Mouse (Mus musculus) ovary, adult 18-20 months (tissue): ENCODE data around the gene Fbxw8.

Source experiments
- DNase-seq: peaks from one replicate; pipeline ENCODE4 v3.0.0; 2022; ENCODE audit warnings: low spot score, mixed read lengths

Gene Fbxw8

GRCm38 (mm10) chr5:118042599-118042998 is 112.7 kb downstream of the Fbxw8 start:
- DNase-seq, result no peak

- DNase-seq, result no peak
These were observed 116.0 kb downstream of the Fbxw8 start for GRCm38 (mm10) chr5:118039241-118039668.

GRCm38 (mm10) chr5:118037798-118038484 is 117.3 kb downstream of the Fbxw8 start:
- DNase-seq, result no peak

- DNase-seq, result no peak
These were observed 118.1 kb downstream of the Fbxw8 start for GRCm38 (mm10) chr5:118036888-118037797.

GRCm38 (mm10) chr5:118035786-118036185 is 119.5 kb downstream of the Fbxw8 start:
- no peak for DNase-seq

- DNase-seq, result no peak
These were observed 120.6 kb downstream of the Fbxw8 start for GRCm38 (mm10) chr5:118034632-118035031.

GRCm38 (mm10) chr5:118033740-118034139 is 121.5 kb downstream of the Fbxw8 start:
- DNase-seq, result no peak

GRCm38 (mm10) chr5:118033328-118033727 is 121.9 kb downstream of the Fbxw8 start:
- no peak for DNase-seq

- no peak for DNase-seq
These were observed 123.8 kb downstream of the Fbxw8 start for GRCm38 (mm10) chr5:118031508-118031907.

- DNase-seq, result no peak
These were observed 124.2 kb downstream of the Fbxw8 start for GRCm38 (mm10) chr5:118031059-118031458.

- DNase-seq, result no peak
These were observed 125.1 kb downstream of the Fbxw8 start for GRCm38 (mm10) chr5:118030022-118030675.

- DNase-seq, result no peak
These were observed 125.8 kb downstream of the Fbxw8 start for GRCm38 (mm10) chr5:118029420-118029819.

- DNase-seq, result no peak
These were observed 126.2 kb downstream of the Fbxw8 start for GRCm38 (mm10) chr5:118029035-118029408.

- no peak for DNase-seq
These were observed 126.9 kb downstream of the Fbxw8 start for GRCm38 (mm10) chr5:118028191-118029034.

GRCm38 (mm10) chr5:118027698-118028190 is 127.5 kb downstream of the Fbxw8 start, which contains the start of gene Tesc:
TSS of gene Tesc (plus strand) at chr5:118027743.
- no peak for DNase-seq

GRCm38 (mm10) chr5:118027101-118027697 is 128.1 kb downstream of the Fbxw8 start:
- no peak for DNase-seq

- DNase-seq, result no peak
These were observed 128.9 kb downstream of the Fbxw8 start for GRCm38 (mm10) chr5:118026343-118026742.

- DNase-seq, result no peak
These were observed 129.4 kb downstream of the Fbxw8 start for GRCm38 (mm10) chr5:118025880-118026279.

- DNase-seq, result no peak
These were observed 132.2 kb downstream of the Fbxw8 start for GRCm38 (mm10) chr5:118023053-118023452.

GRCm38 (mm10) chr5:118019905-118020304 is 135.4 kb downstream of the Fbxw8 start:
- DNase-seq, result no peak

- DNase-seq, result no peak
These were observed 137.7 kb downstream of the Fbxw8 start for GRCm38 (mm10) chr5:118017527-118017926.
